Mouse (Mus musculus) embryonic facial prominence, embryonic 11.5 days (tissue): ENCODE results near the gene Flna. TPM values are rescaled to one million over a fixed set of nuclear protein-coding genes. Genes with fewer than 3 reads are reported as not detected.

Experiments
- ATAC-seq: fragments of 200-750 bp; cut with Nextera tagmentation; replicated peaks from 2 replicates; pipeline ENCODE4 v1.8.0; 2017; ENCODE audit warnings: low read depth; ENCODE audit not compliant: insufficient number of reproducible peaks, low FRiP score, low TSS enrichment
- DNase-seq: peaks from one replicate; pipeline ENCODE4 v3.0.0-alpha.2; 2015; ENCODE audit warnings: low spot score
- H3K27ac ChIP-seq: fragments of 300-500 bp; sonication (generic); replicated peaks from 2 replicates; pipeline ENCODE4 v1.5.1; 2014; ENCODE audit warnings: mild to moderate bottlenecking, low read depth, low read length, control low read depth
- H3K27me3 ChIP-seq: fragments of 300-500 bp; sonication (generic); 2 replicates; pipeline ENCODE4 v1.6.1; 2014; ENCODE audit warnings: mild to moderate bottlenecking, low read length, moderate library complexity, mixed read lengths; ENCODE audit not compliant: control insufficient read depth, insufficient read depth
- H3K36me3 ChIP-seq: fragments of 300-500 bp; sonication (generic); replicated peaks from 2 replicates; pipeline ENCODE4 v1.6.1; 2014; ENCODE audit warnings: low read depth, mild to moderate bottlenecking, low read length, moderate library complexity, mixed read lengths; ENCODE audit not compliant: control insufficient read depth, insufficient read depth
- H3K4me1 ChIP-seq: fragments of 300-500 bp; sonication (generic); 2 replicates; pipeline ENCODE4 v1.6.1; 2014; ENCODE audit warnings: low read length, mixed read lengths; ENCODE audit not compliant: control insufficient read depth, insufficient read depth
- H3K4me2 ChIP-seq: fragments of 300-500 bp; sonication (generic); 2 replicates; pipeline ENCODE4 v1.6.1; 2014; ENCODE audit warnings: low read depth, mild to moderate bottlenecking, control low read depth, low read length, moderate library complexity
- H3K4me3 ChIP-seq: fragments of 300-500 bp; sonication (generic); 2 replicates; pipeline ENCODE4 v1.5.1; 2014; ENCODE audit warnings: low read depth, low read length, control low read depth
- H3K9ac ChIP-seq: fragments of 300-500 bp; sonication (generic); replicated peaks from 2 replicates; pipeline ENCODE4 v1.6.1; 2014; ENCODE audit warnings: mild to moderate bottlenecking, control low read depth, low read length
- H3K9me3 ChIP-seq: fragments of 300-500 bp; sonication (generic); replicated peaks from 2 replicates; pipeline ENCODE4 v1.6.1; 2016; ENCODE audit warnings: mild to moderate bottlenecking, low read length, inconsistent platforms, mixed read lengths; ENCODE audit not compliant: control insufficient read depth
- WGBS: fragments of 180-500 bp; shearing (Covaris S2); extraction: QIAGEN DNeasy Blood & Tissue Kit; methylation state at CpG from one replicate; pipeline ENCODE4 v1.1.7; 2014; 5-methylcytosine and 5-hydroxymethylcytosine counted together
- microRNA-seq: library from miRNA; unstranded; fragments of <30 nt; microRNA quantifications from one replicate; pipeline ENCODE4, GENCODE M21; 2016; ENCODE audit warnings: borderline number of aligned reads
- polyA plus RNA-seq: library from polyadenylated mRNA; unstranded; fragments of >200 nt; fragmentation: Nextera tagmentation; extraction: Ambion mirVana; gene quantifications from 2 replicates; pipeline ENCODE4 v1.2.1, GENCODE M21; 2014

Flna gene
- polyA plus RNA-seq, 1 experiment from 2014 or later, result 267 TPM

GRCm38 (mm10) chrX:74218496-74218895, 31.1 kb downstream of the Flna start:
- no peaks in the 10 kb centered on the region for H3K27me3 ChIP-seq
- no peak overlapping the region for H3K27ac ChIP-seq
- H3K4me3 ChIP-seq, result no peak overlapping the region
- no peaks in the 10 kb centered on the region; the same call in 1 of the 2 replicates for H3K36me3 ChIP-seq
- H3K4me1 ChIP-seq, result no peaks in the 10 kb centered on the region
- H3K4me2 ChIP-seq, result no peak overlapping the region
- DNase-seq (no peak), ATAC-seq (no peak)
- H3K9me3 ChIP-seq, result no peaks in the 10 kb centered on the region
- no peak overlapping the region for H3K9ac ChIP-seq
- WGBS, result 93% methylated on average over 4 of the region's 4 CpGs

DNA sequence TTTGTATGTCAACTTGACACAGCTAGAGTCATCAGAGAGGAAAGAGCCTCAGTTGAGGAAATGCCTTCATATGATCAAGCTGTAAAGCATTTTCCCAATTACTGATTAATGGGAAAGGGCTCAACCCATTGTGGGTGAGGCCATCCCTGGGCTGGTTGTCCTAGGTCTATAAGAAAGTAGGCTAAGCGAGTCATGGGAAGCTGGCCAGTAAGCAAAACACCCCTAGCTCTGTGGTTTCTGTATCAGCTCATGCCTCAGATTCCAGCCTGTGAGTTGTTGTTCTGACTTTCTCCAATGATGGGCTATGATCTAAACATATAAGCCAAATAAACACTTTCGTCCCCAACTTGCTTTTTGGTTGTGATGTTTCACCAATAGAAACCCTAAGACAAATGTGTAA, 46.1 kb downstream of the Flna start:
- Histone ChIP-seq H3K4me3 (no peak overlapping the region), H3K9me3 (no peaks in the 10 kb centered on the region), H3K4me2 (no peak overlapping the region), H3K9ac (no peak overlapping the region), H3K36me3 (no peaks in the 10 kb centered on the region), H3K27ac (no peak overlapping the region), H3K4me1 (no peaks in the 10 kb centered on the region), H3K27me3 (no peaks in the 10 kb centered on the region)
- ATAC-seq, result no peak
- 89% methylated on average over 2 of the region's 2 CpGs for WGBS
- no peak for DNase-seq

- no peak within 1 kb of the TSS for H3K9ac ChIP-seq
- H3K4me2 ChIP-seq, result no peak within 1 kb of the TSS
- no peak within 1 kb of the TSS for H3K27ac ChIP-seq
- no peak for ATAC-seq
- no peaks in the 10 kb centered on the region for H3K4me1 ChIP-seq
- DNase-seq, result no peak
- H3K9me3 ChIP-seq, result no peaks in the 10 kb centered on the region
- no peaks in the 10 kb centered on the region for H3K27me3 ChIP-seq
- 91% methylated on average over 17 of the region's 17 CpGs for WGBS
- H3K4me3 ChIP-seq, result no peak within 1 kb of the TSS
- no peaks in the 10 kb centered on the region for H3K36me3 ChIP-seq
Measured at GRCm38 (mm10) chrX:74176959-74177358, 72.7 kb downstream of the Flna start, which contains the start of gene Tktl1. Tktl1 (plus strand) TSS chrX:74177259.

Small RNAs within 50 kb of the gene (microRNA-seq; reads per million reads assigned to microRNA genes)
- gene Mir7091, result not detected

Other genes with a start within 250 kb of the Flna start
- 28.0 and 31.3 TPM in 2 replicates for gene Irak1, start 225.9 kb downstream of the Flna start, polyA plus RNA-seq
- not detected in 2 replicates for gene Opn1mw, start 122.4 kb downstream of the Flna start, polyA plus RNA-seq
- 12.4 and 13.1 TPM in 2 replicates for gene Mecp2, start 114.5 kb downstream of the Flna start, polyA plus RNA-seq
- gene Tex28, start 82.0 kb downstream of the Flna start, polyA plus RNA-seq, result not detected in 2 replicates
- gene Tktl1, start 72.6 kb downstream of the Flna start, polyA plus RNA-seq, result not detected in 2 replicates
- 29.3 and 31.8 TPM in 2 replicates for gene Emd, start 4.9 kb upstream of the Flna start, polyA plus RNA-seq
- gene Rpl10, start 21.0 kb upstream of the Flna start, polyA plus RNA-seq, result 846 and 890 TPM in 2 replicates
- 62.0 and 65.2 TPM in 2 replicates for gene Taz, start 32.1 kb upstream of the Flna start, polyA plus RNA-seq
- gene Dnase1l1, start 32.5 kb upstream of the Flna start, polyA plus RNA-seq, result 4.2 and 5.2 TPM in 2 replicates
- 93.0 and 107 TPM in 2 replicates for gene Atp6ap1, start 47.3 kb upstream of the Flna start, polyA plus RNA-seq
- gene Gdi1, start 55.2 kb upstream of the Flna start, polyA plus RNA-seq, result 231 and 262 TPM in 2 replicates
- 56.4 and 56.6 TPM in 2 replicates for gene Fam50a, start 63.2 kb upstream of the Flna start, polyA plus RNA-seq
- gene Plxna3, start 79.2 kb upstream of the Flna start, polyA plus RNA-seq, result 11.2 and 11.3 TPM in 2 replicates
- 128 and 130 TPM in 2 replicates for gene Lage3, start 103.8 kb upstream of the Flna start, polyA plus RNA-seq
- gene Ubl4a, start 123.4 kb upstream of the Flna start, polyA plus RNA-seq, result 63.2 and 65.7 TPM in 2 replicates
- 11.4 and 13.6 TPM in 2 replicates for gene Slc10a3, start 123.5 kb upstream of the Flna start, polyA plus RNA-seq
- gene Fam3a, start 143.5 kb upstream of the Flna start, polyA plus RNA-seq, result 26.7 and 27.6 TPM in 2 replicates
- gene Ikbkg, start 143.5 kb upstream of the Flna start, polyA plus RNA-seq, result 22.0 and 22.2 TPM in 2 replicates
- gene G6pdx, start 179.4 kb upstream of the Flna start, polyA plus RNA-seq, result 54.2 and 59.2 TPM in 2 replicates
- gene Gm6880, start 231.6 kb upstream of the Flna start, polyA plus RNA-seq, result not detected in 2 replicates